Mouse (Mus musculus): ENCODE data around the gene Slc12a6.

Gene Slc12a6

GRCm38 (mm10) chr2:112282846-112283245, 17.2 kb downstream of the Slc12a6 start:
- no peak for TF ChIP-seq GATA4 (IDR thresholded peaks at IDR 0.05; ENCODE audit: insufficient replicate concordance, low read length)

GRCm38 (mm10) chr2:112284363-112285030, 18.9 kb downstream of the Slc12a6 start:
- TF ChIP-seq GATA4 (IDR thresholded peaks at IDR 0.05; ENCODE audit: insufficient replicate concordance, low read length): no peak

DNA sequence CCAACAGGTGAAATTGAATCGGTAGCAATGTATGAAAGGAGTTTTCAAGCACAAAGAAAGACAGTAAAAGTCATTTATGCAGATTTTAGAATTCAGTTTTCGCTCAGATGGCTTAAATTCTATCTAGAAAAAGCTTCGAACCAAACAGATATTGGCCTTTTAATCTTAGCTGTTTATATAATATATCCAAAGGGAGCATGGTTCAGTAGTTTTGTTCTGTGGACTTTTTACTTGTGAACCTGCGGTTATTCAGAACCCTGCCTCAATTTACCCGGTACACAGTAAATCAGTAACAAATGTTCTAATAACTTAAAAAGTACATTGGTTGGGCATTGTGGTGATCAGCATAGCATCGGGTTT, 19.4 kb downstream of the Slc12a6 start:
- TF ChIP-seq GATA4 (IDR thresholded peaks at IDR 0.05; ENCODE audit: insufficient replicate concordance, low read length): no peak

DNA sequence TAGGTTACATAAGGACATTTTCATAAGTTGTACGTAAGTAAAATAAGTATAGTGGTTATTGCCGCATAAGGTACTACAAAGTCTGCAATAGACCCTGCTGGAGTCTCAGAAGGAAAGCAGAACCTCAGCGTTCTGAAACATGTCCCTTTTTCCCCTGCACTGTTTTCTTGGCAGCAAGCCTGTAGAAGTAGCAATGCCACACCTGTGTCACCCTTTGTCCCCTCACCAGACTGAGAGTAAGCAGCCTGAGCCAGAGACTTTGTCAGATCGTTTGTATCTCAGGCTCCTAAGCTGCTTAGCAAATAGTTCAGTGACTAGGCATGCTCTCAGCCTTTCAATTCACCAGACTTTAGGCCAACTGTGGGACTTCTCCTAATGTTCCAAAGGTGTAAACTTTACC, 21.4 kb downstream of the Slc12a6 start:
- no peak for TF ChIP-seq GATA4 (IDR thresholded peaks at IDR 0.05; ENCODE audit: insufficient replicate concordance, low read length)

DNA sequence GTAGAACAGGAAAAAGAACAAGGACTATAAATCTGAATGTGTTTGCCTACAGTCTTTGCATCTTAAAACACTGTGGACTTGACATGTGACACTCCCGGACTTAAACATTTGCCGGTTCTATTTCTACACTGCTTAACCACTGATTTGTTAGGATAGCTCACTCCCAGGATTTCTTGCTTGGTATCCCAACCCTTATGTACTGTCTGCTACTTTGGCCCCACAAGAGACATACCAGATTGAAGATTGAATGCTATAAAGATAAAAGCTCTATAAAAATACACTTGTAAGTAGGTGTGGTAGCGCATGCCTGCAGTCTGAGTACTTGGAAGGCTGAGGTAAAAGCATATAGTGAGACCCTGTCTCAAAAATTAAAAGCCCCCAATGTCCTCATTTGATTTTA, 23.9 kb downstream of the Slc12a6 start:
- TF ChIP-seq GATA4 (IDR thresholded peaks at IDR 0.05; ENCODE audit: insufficient replicate concordance, low read length): no peak

DNA sequence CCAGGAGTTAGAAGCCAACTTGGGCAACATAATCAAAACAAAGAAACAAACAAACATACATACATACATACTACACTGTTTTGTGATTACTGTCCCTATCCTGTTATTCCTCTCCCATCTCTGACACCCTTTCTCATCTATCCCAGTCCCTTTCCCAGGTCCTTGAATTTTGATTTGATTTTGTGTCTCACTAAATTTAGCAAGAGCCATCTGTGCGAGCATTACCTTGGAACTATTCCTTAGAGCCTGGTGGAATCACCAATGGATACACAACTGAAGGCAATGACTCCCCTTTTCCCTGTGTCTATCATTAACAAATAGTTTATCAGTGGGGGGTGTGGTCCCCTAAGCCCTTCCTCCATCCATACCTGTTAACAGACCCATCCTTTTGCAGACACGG, 27.2 kb downstream of the Slc12a6 start:
- TF ChIP-seq GATA4 (IDR thresholded peaks at IDR 0.05; ENCODE audit: insufficient replicate concordance, low read length): no peak

DNA sequence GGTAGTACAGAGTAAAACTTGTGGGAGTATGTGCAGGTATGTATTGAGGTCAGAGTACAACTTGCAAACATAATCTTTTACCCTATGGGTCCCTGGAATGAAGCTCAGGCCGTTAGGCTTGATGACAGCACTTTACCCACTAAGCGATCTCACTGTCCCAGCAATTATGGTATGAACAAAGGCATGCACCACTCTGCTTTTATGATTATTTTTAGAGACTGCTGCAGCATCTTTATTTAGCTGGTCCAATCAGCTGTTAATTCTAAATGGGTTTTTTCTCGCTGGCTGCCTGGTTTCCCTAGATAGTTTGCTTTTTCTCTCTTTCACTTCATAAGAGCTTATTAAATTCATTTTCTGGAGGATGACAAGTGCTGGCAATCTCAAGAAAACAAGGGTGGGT, 30.6 kb downstream of the Slc12a6 start:
- no peak for TF ChIP-seq GATA4 (IDR thresholded peaks at IDR 0.05; ENCODE audit: insufficient replicate concordance, low read length)

DNA sequence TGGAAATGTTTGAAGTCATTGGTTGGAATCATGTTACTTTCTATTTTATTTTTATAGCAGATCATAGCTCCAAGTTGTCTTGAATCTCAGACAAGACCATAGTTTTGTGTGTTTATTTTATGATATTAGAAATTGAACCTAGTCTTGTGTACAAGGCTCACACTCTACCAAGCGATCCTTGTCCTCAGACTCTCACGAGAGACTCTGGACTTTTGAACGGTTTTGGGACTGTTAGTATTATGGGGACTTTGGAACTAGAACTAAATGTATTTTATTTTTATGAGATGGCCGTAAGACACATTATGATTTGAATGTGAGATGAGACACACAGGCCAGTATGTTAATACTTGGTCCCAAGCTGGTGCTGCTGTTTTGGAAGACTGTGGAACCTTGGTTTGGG, 32.6 kb downstream of the Slc12a6 start:
- no peak for TF ChIP-seq GATA4 (IDR thresholded peaks at IDR 0.05; ENCODE audit: insufficient replicate concordance, low read length)

GRCm38 (mm10) chr2:112308671-112309070, 43.0 kb downstream of the Slc12a6 start:
- no peak for TF ChIP-seq GATA4 (IDR thresholded peaks at IDR 0.05; ENCODE audit: insufficient replicate concordance, low read length)

DNA sequence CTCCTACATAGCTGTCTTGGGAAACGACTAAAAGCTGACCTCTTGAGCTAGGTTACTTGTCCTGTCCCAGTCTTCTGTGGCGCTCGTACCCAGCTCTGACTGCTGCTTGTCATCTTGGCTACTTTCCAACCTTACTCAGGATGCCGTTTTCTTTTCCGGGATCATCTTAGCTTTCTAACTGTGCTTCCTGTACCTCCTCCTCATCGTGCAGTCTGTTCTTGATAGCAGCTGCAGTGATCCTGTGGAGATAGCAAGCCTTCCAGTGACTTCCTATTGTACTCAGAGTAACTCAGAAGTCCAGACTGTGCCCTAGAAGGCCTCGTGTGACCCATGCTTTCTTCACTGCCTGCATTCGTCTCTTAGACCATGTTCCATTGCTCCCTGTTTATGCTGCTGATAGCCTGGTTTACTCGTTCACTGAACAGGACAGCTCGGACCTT, 43.6 kb downstream of the Slc12a6 start:
- TF ChIP-seq GATA4 (IDR thresholded peaks at IDR 0.05; ENCODE audit: insufficient replicate concordance, low read length): peak; percentile 71; the same call in 1 of the 2 replicates

- TF ChIP-seq GATA4 (IDR thresholded peaks at IDR 0.05; ENCODE audit: insufficient replicate concordance, low read length): no peak
Measured at GRCm38 (mm10) chr2:112315638-112316037, 50.0 kb downstream of the Slc12a6 start.

DNA sequence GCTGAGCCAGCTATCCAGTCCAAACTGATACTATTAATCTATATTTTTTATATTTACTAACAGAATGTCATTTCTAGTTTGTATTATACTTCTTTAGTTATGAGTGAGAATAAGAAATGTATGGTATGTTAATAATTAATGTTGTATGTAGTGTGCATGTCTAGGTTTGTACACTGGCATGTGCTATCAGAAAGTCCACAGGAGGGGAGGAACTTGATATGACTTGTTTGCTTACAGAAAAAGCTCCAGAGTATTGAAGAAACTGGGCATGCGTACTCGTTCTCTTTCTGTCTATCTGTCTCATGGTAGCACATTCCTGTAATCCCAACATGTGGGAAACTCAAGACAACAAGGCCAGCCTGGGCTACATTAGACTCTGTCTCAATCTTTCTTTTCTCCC, 52.6 kb downstream of the Slc12a6 start:
- TF ChIP-seq GATA4 (IDR thresholded peaks at IDR 0.05; ENCODE audit: insufficient replicate concordance, low read length): no peak

DNA sequence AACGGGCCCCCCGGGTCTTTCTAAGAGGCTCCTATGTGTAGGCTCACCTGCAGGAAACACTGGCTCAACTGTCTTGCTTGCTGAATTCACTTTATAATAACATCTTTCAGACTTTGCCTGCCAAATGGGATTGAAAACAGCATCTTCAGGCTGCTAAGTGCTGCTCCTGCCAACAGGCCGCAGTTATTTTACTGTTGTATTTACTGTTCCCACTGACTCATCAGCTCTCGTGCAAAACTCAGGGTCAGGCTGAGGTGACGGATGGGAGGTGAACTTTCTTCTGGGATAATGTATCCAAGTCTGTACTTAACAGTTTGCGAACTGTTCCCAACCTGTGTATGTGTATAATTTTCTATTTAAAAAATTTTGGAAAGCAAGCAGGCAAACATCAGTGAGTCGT, 53.3 kb downstream of the Slc12a6 start:
- TF ChIP-seq GATA4 (IDR thresholded peaks at IDR 0.05; ENCODE audit: insufficient replicate concordance, low read length): no peak

DNA sequence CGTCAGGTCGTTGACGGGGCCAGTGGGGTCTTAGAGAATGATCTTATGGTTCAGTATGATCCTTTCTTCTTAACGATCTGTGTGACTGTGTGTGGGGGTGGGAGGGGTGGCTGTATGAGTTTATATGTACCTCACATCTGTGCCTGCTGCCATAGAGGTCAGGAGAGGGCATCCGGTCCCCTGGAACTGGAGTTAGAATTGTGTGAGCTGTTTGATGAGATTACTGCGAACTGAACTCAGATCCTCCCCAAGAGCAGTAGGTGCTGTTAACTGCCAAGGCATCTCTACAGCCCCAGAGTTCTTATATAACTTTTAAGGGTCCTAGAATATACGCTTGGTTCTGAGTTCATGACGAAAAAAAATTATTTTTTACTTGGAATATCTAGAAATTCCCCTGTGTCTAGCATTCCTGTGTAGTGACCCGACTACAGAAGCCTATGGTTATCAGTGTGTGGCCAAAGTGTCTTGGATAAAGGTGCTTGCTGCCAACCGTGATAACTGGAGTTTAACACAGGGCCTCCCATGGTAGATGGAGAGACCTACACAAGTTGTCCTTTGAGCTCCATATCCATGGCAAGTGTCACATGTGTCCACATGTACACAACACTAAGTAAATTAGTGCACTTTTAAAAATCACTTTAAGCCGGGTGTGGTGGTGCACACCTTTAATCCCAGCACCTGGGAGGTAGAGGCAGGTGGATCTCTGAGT, 62.6 kb downstream of the Slc12a6 start:
- TF ChIP-seq GATA4 (IDR thresholded peaks at IDR 0.05; ENCODE audit: insufficient replicate concordance, low read length): no peak

DNA sequence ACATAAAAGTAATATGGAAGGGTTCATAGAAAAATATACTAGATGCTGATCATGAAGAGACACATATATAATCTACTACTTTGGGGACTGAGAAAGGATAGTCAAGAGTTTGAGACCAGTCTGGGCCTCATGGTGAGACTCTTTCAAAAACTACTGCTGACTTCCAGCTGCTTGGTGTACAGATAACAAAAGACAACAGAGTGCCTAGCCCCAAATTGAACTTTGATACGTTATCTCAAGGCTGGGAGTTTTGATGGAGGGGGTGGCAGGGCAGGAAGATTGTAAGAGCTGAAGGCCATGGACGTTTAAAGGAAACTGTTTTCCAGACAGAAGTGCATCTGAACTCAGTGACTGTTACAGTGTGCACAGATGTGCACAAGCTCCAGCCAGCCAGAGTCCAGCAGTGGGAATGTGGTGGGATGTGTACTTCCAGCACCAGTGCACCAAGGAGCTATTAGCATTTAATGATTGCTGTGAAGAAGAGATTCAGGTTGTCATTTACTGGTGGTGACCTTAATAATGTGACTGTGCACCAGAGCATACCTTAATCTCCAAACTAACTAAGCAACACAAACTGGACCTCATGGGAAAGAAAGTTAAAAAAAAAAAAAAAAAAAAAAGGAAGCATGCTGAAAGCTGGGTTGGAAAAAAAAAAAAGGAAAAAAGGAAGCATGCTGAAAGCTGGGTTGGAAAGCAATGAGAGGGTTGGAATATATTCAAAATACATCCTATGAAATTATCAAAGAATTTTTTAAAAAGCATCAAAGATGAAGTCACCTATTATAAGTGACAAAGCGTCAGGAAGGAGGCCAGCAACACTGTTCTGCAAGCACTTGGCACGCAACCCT, 66.7 kb downstream of the Slc12a6 start:
- peak; percentile 47; the same call in 1 of the 2 replicates for TF ChIP-seq GATA4 (IDR thresholded peaks at IDR 0.05; ENCODE audit: insufficient replicate concordance, low read length)

DNA sequence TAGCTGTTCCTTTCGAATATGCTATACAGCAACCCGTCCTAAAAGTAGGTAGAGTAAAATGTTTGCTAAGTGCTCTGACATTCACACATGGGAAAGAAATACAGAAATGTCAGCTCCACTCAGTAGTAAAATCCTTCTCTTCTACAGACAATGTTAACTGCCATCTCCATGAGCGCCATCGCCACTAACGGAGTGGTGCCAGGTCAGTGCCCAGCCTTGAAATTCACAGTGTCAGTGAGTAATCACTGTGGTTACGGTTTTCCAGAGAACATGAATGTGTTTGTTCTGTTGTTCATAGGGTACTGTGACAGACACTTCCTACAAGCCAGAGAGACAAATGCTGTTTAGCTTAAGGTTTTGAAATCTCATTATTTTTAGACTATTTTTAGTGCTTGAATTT, 71.6 kb downstream of the Slc12a6 start:
- TF ChIP-seq GATA4 (IDR thresholded peaks at IDR 0.05; ENCODE audit: insufficient replicate concordance, low read length): no peak
